Mouse (Mus musculus) inflammation-experienced regulatory T-cells (primary cell): Measurements from ENCODE around the gene Gm10945. TPM values are rescaled to one million over a fixed set of nuclear protein-coding genes. Genes with fewer than 3 reads are reported as not detected.

Source experiments
- polyA plus RNA-seq, 2 experiments: library from polyadenylated mRNA; unstranded; fragments of 100-300 nt; shearing (Covaris generic); gene quantifications; one replicate each; pipeline ENCODE4 v1.2.1; 2017

Gene Gm10945
- not detected for polyA plus RNA-seq

GRCm38 (mm10) chr10:6761287-6761811 is at the start of gene Gm10945:
Gene Gm10945 (minus strand): TSS chr10:6761761.

GRCm38 (mm10) chr10:6758206-6758605 is 3.4 kb downstream of the Gm10945 start, which contains the start of gene Oprm1:
Gene Oprm1 (plus strand): TSS chr10:6758506.

Other genes with a start within 250 kb of the Gm10945 start
- gene Oprm1, start 3.3 kb downstream of the Gm10945 start, polyA plus RNA-seq = 1 to 10 TPM; 1.3 to 1.7 TPM